Mouse (Mus musculus) testis, postnatal 10 days (tissue): Measurements from ENCODE around the gene Nicn1.
A peak's percentile ranks its signal among the peaks of the same experiment; 100 is the strongest.

Experiments
- DNase-seq: peaks from one replicate; pipeline ENCODE4 v3.0.0; 2021; ENCODE audit warnings: low spot score

Nicn1 gene

GRCm38 (mm10) chr9:108337848-108338550, 47.8 kb downstream of the Nicn1 start:
- no peak for DNase-seq

- DNase-seq = no peak
Measured at GRCm38 (mm10) chr9:108338551-108338885, 48.3 kb downstream of the Nicn1 start.

- DNase-seq = peak; percentile 88
Measured at GRCm38 (mm10) chr9:108338886-108339781, 48.9 kb downstream of the Nicn1 start, which contains the start of gene Gpx1. Gene Gpx1 (plus strand): TSS chr9:108338903.

GRCm38 (mm10) chr9:108339886-108340257, 49.6 kb downstream of the Nicn1 start:
- no peak for DNase-seq

- DNase-seq = no peak
Measured at GRCm38 (mm10) chr9:108340258-108341138, 50.3 kb downstream of the Nicn1 start.

- DNase-seq = no peak
Measured at GRCm38 (mm10) chr9:108341139-108341475, 50.9 kb downstream of the Nicn1 start.

- DNase-seq = no peak
Measured at GRCm38 (mm10) chr9:108341801-108342200, 51.6 kb downstream of the Nicn1 start.

GRCm38 (mm10) chr9:108342301-108342831, 52.1 kb downstream of the Nicn1 start:
- DNase-seq = no peak

GRCm38 (mm10) chr9:108343331-108343730, 53.1 kb downstream of the Nicn1 start:
- no peak for DNase-seq

- no peak for DNase-seq
Measured at GRCm38 (mm10) chr9:108343835-108344234, 53.6 kb downstream of the Nicn1 start.

GRCm38 (mm10) chr9:108344471-108344870, 54.2 kb downstream of the Nicn1 start:
- no peak for DNase-seq
